Mouse (Mus musculus) lung, postnatal 10 days (tissue): ENCODE measurements around the gene Dcaf11.
A peak's percentile ranks its signal among the peaks of the same experiment; 100 is the strongest.

ENCODE experiments used
- DNase-seq: peaks from one replicate; pipeline ENCODE4 v3.0.0; 2021

Gene Dcaf11

GRCm38 (mm10) chr14:55557587-55557986, 2.2 kb upstream of the Dcaf11 start:
- no peak for DNase-seq

GRCm38 (mm10) chr14:55558740-55559448, 912 bp upstream of the Dcaf11 start:
- no peak for DNase-seq

- DNase-seq, result peak; percentile 99
Observed at GRCm38 (mm10) chr14:55560202-55561073, 632 bp downstream of the Dcaf11 start, which contains the start of gene A730061H03Rik. TSS of gene A730061H03Rik (minus strand) at chr14:55560406.

- no peak for DNase-seq
Observed at GRCm38 (mm10) chr14:55561860-55562259, 2.1 kb downstream of the Dcaf11 start.

GRCm38 (mm10) chr14:55563249-55563648, 3.4 kb downstream of the Dcaf11 start:
- no peak for DNase-seq

- no peak for DNase-seq
Observed at GRCm38 (mm10) chr14:55565748-55566147, 5.9 kb downstream of the Dcaf11 start.

GRCm38 (mm10) chr14:55567496-55567895, 7.7 kb downstream of the Dcaf11 start:
- DNase-seq, result no peak

- no peak for DNase-seq
Observed at GRCm38 (mm10) chr14:55570588-55570987, 10.8 kb downstream of the Dcaf11 start.

- no peak for DNase-seq
Observed at GRCm38 (mm10) chr14:55571760-55572159, 12.0 kb downstream of the Dcaf11 start.

GRCm38 (mm10) chr14:55575302-55575701, 15.5 kb downstream of the Dcaf11 start, which contains the start of gene Fitm1:
TSS of gene Fitm1 (plus strand) at chr14:55575617.
- no peak for DNase-seq

GRCm38 (mm10) chr14:55575711-55576110, 15.9 kb downstream of the Dcaf11 start:
- no peak for DNase-seq

- peak; percentile 63 for DNase-seq
Observed at GRCm38 (mm10) chr14:55576376-55576775, 16.6 kb downstream of the Dcaf11 start.

GRCm38 (mm10) chr14:55577871-55578667, 18.3 kb downstream of the Dcaf11 start, which contains the start of gene Psme1:
TSS of gene Psme1 (plus strand) at chr14:55578123.
- DNase-seq, result peak; percentile 93

- DNase-seq, result peak; percentile 63
Observed at GRCm38 (mm10) chr14:55578668-55579269, 19.0 kb downstream of the Dcaf11 start.

GRCm38 (mm10) chr14:55579511-55580496, 20.0 kb downstream of the Dcaf11 start:
- DNase-seq, result no peak

- no peak for DNase-seq
Observed at GRCm38 (mm10) chr14:55580731-55581130, 20.9 kb downstream of the Dcaf11 start.

- DNase-seq, result no peak
Observed at GRCm38 (mm10) chr14:55581981-55582681, 22.3 kb downstream of the Dcaf11 start.

GRCm38 (mm10) chr14:55584303-55584701, 24.5 kb downstream of the Dcaf11 start:
- no peak for DNase-seq

GRCm38 (mm10) chr14:55584702-55585565, 25.1 kb downstream of the Dcaf11 start, which contains the start of gene Emc9:
TSS of gene Emc9 (minus strand) at chr14:55585302.
- peak; percentile 88 for DNase-seq
